In genomic region chr3:69238141-69238851, GRCm38 (mm10) we compare ENCODE assay signal across 9 mouse cellular contexts. TPM values are rescaled to one million over a fixed set of nuclear protein-coding genes. Genes with fewer than 3 reads are reported as not detected.
A peak's percentile ranks its signal among the peaks of the same experiment; 100 is the strongest.
DNase-seq lines count a peak whose midpoint lies in the region; ATAC-seq and TF ChIP-seq lines count a peak whose summit lies in the region.
"Had no signal": no experiment of that assay in that cellular context is flagged by ENCODE, and none has a peak within 500 bp of the region (broad histone marks: within the 10 kb centered on the region; RNA-seq: fewer than 3 reads in every experiment).

No protein-coding gene starts in this region.

- H3K4me2 ChIP-seq in intestine, embryonic 14.5 days (ENCODE audit: low read length): peak overlapping the region; percentile 11; the same call in 1 of the 2 replicates
- H3K4me2 ChIP-seq in intestine, embryonic 16.5 days (ENCODE audit: low read depth, low read length): no peak overlapping the region
- no peak overlapping the region for H3K4me2 ChIP-seq in midbrain, embryonic 14.5 days (ENCODE audit: low read length)

- no peaks in the 10 kb centered on the region for H3K79me2 ChIP-seq in MEL (ENCODE audit: control insufficient read depth, insufficient read depth, low read length, poor library complexity)

- peak; percentile 84 for DNase-seq in intestine, embryonic 14.5 days (ENCODE audit: low spot score)
- DNase-seq in MEL (ENCODE audit: low read depth, low spot score): peak; percentile 58
- DNase-seq in cerebellum, adult 9-10 months: peak; percentile 69
- peak; percentile 64 for DNase-seq in gastrocnemius, postnatal 10 days
- DNase-seq in layer of hippocampus, postnatal 10 days (ENCODE audit: low spot score in 2 of 2): peak; percentile 76 to 77
- DNase-seq in midbrain, embryonic 14.5 days: peak; percentile 87
- peak; percentile 24 for DNase-seq in telencephalon, adult 2 months (ENCODE audit: low read depth, low spot score)

- no peak for TF ChIP-seq POLR2A in MEL (IDR thresholded peaks at IDR 0.05; ENCODE audit: control insufficient read depth in 1 of 2, insufficient read depth in 1 of 2, low read depth in 1 of 2, low read length in 2 of 2, poor library complexity in 1 of 2)

- 47% methylated on average over 12 of the region's 12 CpGs for WGBS in intestine, embryonic 14.5 days
- 48% methylated on average over 12 of the region's 12 CpGs for WGBS in intestine, embryonic 16.5 days
- WGBS in midbrain, embryonic 14.5 days: 44% methylated on average over 12 of the region's 12 CpGs

- H3K36me3 ChIP-seq in intestine, embryonic 14.5 days (ENCODE audit: control insufficient read depth, insufficient read depth, low read length): no peaks in the 10 kb centered on the region
- H3K36me3 ChIP-seq in intestine, embryonic 16.5 days (ENCODE audit: control insufficient read depth, insufficient read depth, low read length): no peaks in the 10 kb centered on the region
- no peaks in the 10 kb centered on the region for H3K36me3 ChIP-seq in MEL (ENCODE audit: control insufficient read depth in 1 of 2, insufficient read depth in 2 of 2, low read length in 2 of 2)
- no peaks in the 10 kb centered on the region for H3K36me3 ChIP-seq in midbrain, embryonic 14.5 days (ENCODE audit: control insufficient read depth, insufficient read depth, low read length)

- H3K9ac ChIP-seq in intestine, embryonic 14.5 days (ENCODE audit: low read length): no peak overlapping the region
- no peak overlapping the region for H3K9ac ChIP-seq in intestine, embryonic 16.5 days (ENCODE audit: low read depth, low read length)
- no peak overlapping the region for H3K9ac ChIP-seq in MEL (ENCODE audit: control insufficient read depth, low read depth, low read length, poor library complexity, severe bottlenecking)
- H3K9ac ChIP-seq in midbrain, embryonic 14.5 days (replicated peaks; ENCODE audit: low read length): no peak overlapping the region

- H3K4me1 ChIP-seq in intestine, embryonic 14.5 days (replicated peaks; ENCODE audit: control insufficient read depth, insufficient read depth, low read length): no peaks in the 10 kb centered on the region
- H3K4me1 ChIP-seq in intestine, embryonic 16.5 days (ENCODE audit: control insufficient read depth, insufficient read depth, low read length): 0 out of 2 replicates have a peak, but pooled peaks cover 6% of the 10 kb centered on the region
- no peaks in the 10 kb centered on the region for H3K4me1 ChIP-seq in MEL (ENCODE audit: control insufficient read depth in 1 of 2, insufficient read depth in 2 of 2, low read length in 2 of 2)
- H3K4me1 ChIP-seq in midbrain, embryonic 14.5 days (ENCODE audit: control insufficient read depth, insufficient read depth, low read length): no peaks in the 10 kb centered on the region

- TF ChIP-seq EP300 in MEL (IDR thresholded peaks at IDR 0.05; ENCODE audit: low read depth in 1 of 2, low read length in 2 of 2): no peak

- peak; percentile 29 to 68 (median 53) for TF ChIP-seq CTCF in MEL (IDR thresholded peaks at IDR 0.05 in 2 of 3, conservative IDR thresholded peaks at IDR 0.05 in 1 of 3; ENCODE audit: control insufficient read depth in 1 of 3, insufficient read depth in 1 of 3, low read depth in 2 of 3, low read length in 3 of 3, poor library complexity in 1 of 3, severe bottlenecking in 1 of 3)

- no peak overlapping the region for H3K4me3 ChIP-seq in intestine, embryonic 14.5 days (ENCODE audit: low read depth, low read length)
- H3K4me3 ChIP-seq in intestine, embryonic 16.5 days (ENCODE audit: low read length): no peak overlapping the region
- H3K4me3 ChIP-seq in MEL (ENCODE audit: control insufficient read depth in 1 of 2, insufficient read depth in 1 of 2, low read depth in 2 of 2, low read length in 2 of 2): no peak overlapping the region
- H3K4me3 ChIP-seq in midbrain, embryonic 14.5 days (replicated peaks; ENCODE audit: low read depth, low read length): no peak overlapping the region
- H3K4me3 ChIP-seq: erythroblast, embryonic 14.5 days had no signal

- H3K9me3 ChIP-seq in intestine, embryonic 14.5 days (ENCODE audit: control insufficient read depth, low read length): no peaks in the 10 kb centered on the region
- no peaks in the 10 kb centered on the region for H3K9me3 ChIP-seq in intestine, embryonic 16.5 days (ENCODE audit: control insufficient read depth, low read length)
- no peaks in the 10 kb centered on the region for H3K9me3 ChIP-seq in MEL (replicated peaks; ENCODE audit: insufficient read depth, low read length)
- no peaks in the 10 kb centered on the region for H3K9me3 ChIP-seq in midbrain, embryonic 14.5 days (ENCODE audit: control insufficient read depth, low read length)

- no peaks in the 10 kb centered on the region for H3K27me3 ChIP-seq in intestine, embryonic 14.5 days (replicated peaks; ENCODE audit: control insufficient read depth, insufficient read depth, low read length)
- no peaks in the 10 kb centered on the region for H3K27me3 ChIP-seq in intestine, embryonic 16.5 days (replicated peaks; ENCODE audit: control insufficient read depth, insufficient read depth, low read length)
- no peaks in the 10 kb centered on the region; a peak in 1 of 4 replicates for H3K27me3 ChIP-seq in MEL (ENCODE audit: control insufficient read depth in 1 of 2, insufficient read depth in 2 of 2, low read length in 2 of 2)
- no peaks in the 10 kb centered on the region for H3K27me3 ChIP-seq in midbrain, embryonic 14.5 days (ENCODE audit: control insufficient read depth, insufficient read depth, low read length)

- no peak overlapping the region for H3K27ac ChIP-seq in intestine, embryonic 14.5 days (ENCODE audit: low read depth)
- H3K27ac ChIP-seq in intestine, embryonic 16.5 days (ENCODE audit: low read length): no peak overlapping the region
- no peak overlapping the region for H3K27ac ChIP-seq in MEL (ENCODE audit: control insufficient read depth, low read depth, low read length)
- H3K27ac ChIP-seq in midbrain, embryonic 14.5 days (replicated peaks; ENCODE audit: low read depth, low read length): no peak overlapping the region

- TF ChIP-seq RAD21 in MEL (IDR thresholded peaks at IDR 0.05; ENCODE audit: low read depth, low read length): peak; percentile 59

- ATAC-seq in intestine, embryonic 14.5 days (replicated peaks; ENCODE audit: low FRiP score, low TSS enrichment, low read depth): no peak
- ATAC-seq in intestine, embryonic 16.5 days: no peak
- ATAC-seq in midbrain, embryonic 14.5 days (ENCODE audit: low FRiP score, low TSS enrichment): no peak

TF ChIP-seq in MEL, 35 proteins besides CTCF, POLR2A, EP300 and RAD21:
- no peak for TF ChIP-seq MAX (IDR thresholded peaks at IDR 0.05; ENCODE audit: low read length)
- no peak for TF ChIP-seq ZKSCAN1 (IDR thresholded peaks at IDR 0.05; ENCODE audit: low read depth, low read length)
- peak; percentile 6; the same call in 1 of the 2 replicates for TF ChIP-seq ZC3H11A (IDR thresholded peaks at IDR 0.05; ENCODE audit: low read depth, low read length)
- no peak for TF ChIP-seq POLR2AphosphoS2 (IDR thresholded peaks at IDR 0.05; ENCODE audit: low read length)
- TF ChIP-seq CHD1 (IDR thresholded peaks at IDR 0.05; ENCODE audit: low read depth, low read length): no peak
- TF ChIP-seq JUND (IDR thresholded peaks at IDR 0.05; ENCODE audit: low read depth, low read length): no peak
- no peak for TF ChIP-seq POLR2AphosphoS5 (IDR thresholded peaks at IDR 0.05; ENCODE audit: borderline replicate concordance, low read depth, low read length)
- TF ChIP-seq SMC3 (IDR thresholded peaks at IDR 0.05; ENCODE audit: low read depth, low read length): peak; percentile 69

RNA-seq across cellular contexts. Expression of gene Arl14, which starts 16.1 kb away (rescaled TPM):
- polyA plus RNA-seq in intestine, embryonic 14.5 days (2014; fragmentation: Nextera tagmentation; extraction: Ambion mirVana): 3.8 and 4.0 TPM in 2 replicates
- 1.4 and 1.6 TPM in 2 replicates for polyA plus RNA-seq in intestine, embryonic 16.5 days (2015; fragmentation: Nextera tagmentation; extraction: Ambion mirVana)
- total RNA-seq in MEL (2012; rRNA removed): not detected in 2 replicates
- polyA plus RNA-seq in MEL (2012; ENCODE audit: insufficient read depth in 1 of 2, insufficient read length in 2 of 2, low read depth in 1 of 2, low replicate concordance in 2 of 2, missing spikeins in 1 of 2): not detected
- not detected for total RNA-seq in gastrocnemius, postnatal 10 days (2021)
- total RNA-seq in layer of hippocampus, postnatal 10 days (2021): not detected
- not detected in 2 replicates for polyA plus RNA-seq in midbrain, embryonic 14.5 days (2014; fragmentation: Nextera tagmentation; extraction: Ambion mirVana)
- polyA plus RNA-seq: erythroblast, embryonic 14.5 days had no signal

Comparison
In these comparisons a context has a peak if more than half of its experiments do, and no peak if none do; other contexts are left out.
1. DNase-seq: peak in every context shown above with its lines; median percentile 87 in midbrain, embryonic 14.5 days; 84 in intestine, embryonic 14.5 days; 76 in layer of hippocampus, postnatal 10 days; 69 in cerebellum, adult 9-10 months; 64 in gastrocnemius, postnatal 10 days; 58 in MEL; 24 in telencephalon, adult 2 months.